Mouse (Mus musculus) kidney, adult 9 months (tissue): ENCODE measurements around the gene Ppm1b.

Experiments used
- DNase-seq: peaks from one replicate; pipeline ENCODE4 v3.0.0; 2022

Gene Ppm1b

DNA sequence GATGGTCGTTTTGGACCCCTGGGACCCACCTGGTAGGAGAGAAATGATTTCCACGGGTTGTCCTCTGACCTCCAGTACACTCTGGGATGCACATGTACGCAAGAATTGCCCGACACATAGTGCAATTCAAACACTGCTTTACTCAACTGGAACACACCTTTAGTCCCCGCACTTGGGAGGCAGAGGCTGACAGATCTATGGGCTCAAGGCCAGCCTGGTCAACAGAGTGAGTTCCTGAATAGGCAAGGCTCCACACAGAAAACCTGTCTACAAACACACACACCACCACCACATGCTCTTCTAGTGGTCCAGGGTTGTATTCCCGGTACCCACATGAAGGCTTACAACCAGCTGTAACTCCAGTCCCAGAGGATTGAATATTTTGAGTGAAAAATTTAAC, 68.6 kb downstream of the Ppm1b start:
- no peak for DNase-seq

- no peak for DNase-seq
Measured at GRCm38 (mm10) chr17:85026436-85026835, 69.9 kb downstream of the Ppm1b start.

GRCm38 (mm10) chr17:85027247-85027646, 70.7 kb downstream of the Ppm1b start:
- DNase-seq = peak; percentile 63

GRCm38 (mm10) chr17:85028093-85028739, 71.7 kb downstream of the Ppm1b start, which contains the start of gene Slc3a1:
Gene Slc3a1 (plus strand): TSS chr17:85028376.
- peak; percentile 84 for DNase-seq

GRCm38 (mm10) chr17:85028797-85029196, 72.3 kb downstream of the Ppm1b start:
- no peak for DNase-seq

DNA sequence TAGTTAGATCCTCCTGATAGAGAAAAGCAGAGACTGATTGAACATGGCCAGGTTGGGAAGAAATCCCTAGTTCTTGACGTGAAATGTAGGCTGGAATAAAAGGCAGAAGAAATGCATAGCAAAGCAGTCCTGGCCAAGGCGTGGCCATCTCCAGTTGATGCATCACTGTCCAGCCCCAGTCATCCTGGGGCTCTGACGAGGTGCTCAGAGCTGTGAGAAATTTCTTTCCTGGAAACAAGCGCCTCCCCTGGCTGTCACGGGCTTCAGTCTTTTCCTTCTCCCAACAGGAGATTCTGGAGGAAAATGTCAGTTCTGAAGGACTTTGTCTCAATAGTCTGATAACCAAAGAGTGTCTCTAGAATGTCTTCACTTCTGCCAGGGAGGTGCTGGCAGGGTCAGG, 74.1 kb downstream of the Ppm1b start:
- DNase-seq = no peak

DNA sequence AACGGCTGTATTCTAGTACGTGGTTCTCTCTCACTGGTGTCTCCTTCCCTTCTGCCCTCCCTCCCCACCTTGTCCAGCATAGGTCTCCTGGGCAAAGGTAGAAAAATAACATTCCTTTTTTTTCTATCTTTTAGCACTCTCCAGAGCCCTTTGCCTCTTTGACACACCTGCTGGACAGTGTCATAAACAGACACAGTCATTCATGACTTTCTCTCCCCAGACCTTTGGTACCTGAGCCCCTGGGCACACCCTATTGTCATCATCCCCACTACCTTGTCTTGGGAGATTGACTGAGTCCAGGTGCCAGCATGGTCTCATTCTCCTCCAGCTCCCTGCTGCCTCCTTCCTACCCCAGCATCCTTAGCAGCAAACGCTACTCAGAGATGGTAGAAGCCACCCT, 76.5 kb downstream of the Ppm1b start:
- DNase-seq = no peak

- DNase-seq = no peak
Measured at GRCm38 (mm10) chr17:85034068-85034467, 77.5 kb downstream of the Ppm1b start.

DNA sequence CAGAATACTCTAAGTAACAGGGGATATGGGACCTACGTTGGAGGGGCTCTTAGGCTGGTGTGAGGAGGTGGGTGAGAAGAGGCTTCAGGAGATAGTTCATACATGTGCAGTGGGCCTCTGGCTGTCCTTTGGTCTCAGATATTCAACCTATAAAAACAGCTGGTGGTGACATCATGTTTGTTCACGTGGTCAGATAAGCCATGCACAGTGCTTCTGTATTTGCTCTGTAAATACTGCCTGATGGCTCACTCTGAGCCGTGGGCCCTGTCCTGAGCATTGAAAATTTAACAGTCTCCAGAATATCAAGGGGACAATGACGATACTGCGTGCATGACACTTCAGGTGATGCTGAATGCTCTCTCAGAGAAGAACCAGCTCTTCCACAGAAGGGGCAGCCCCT, 81.3 kb downstream of the Ppm1b start:
- no peak for DNase-seq

DNA sequence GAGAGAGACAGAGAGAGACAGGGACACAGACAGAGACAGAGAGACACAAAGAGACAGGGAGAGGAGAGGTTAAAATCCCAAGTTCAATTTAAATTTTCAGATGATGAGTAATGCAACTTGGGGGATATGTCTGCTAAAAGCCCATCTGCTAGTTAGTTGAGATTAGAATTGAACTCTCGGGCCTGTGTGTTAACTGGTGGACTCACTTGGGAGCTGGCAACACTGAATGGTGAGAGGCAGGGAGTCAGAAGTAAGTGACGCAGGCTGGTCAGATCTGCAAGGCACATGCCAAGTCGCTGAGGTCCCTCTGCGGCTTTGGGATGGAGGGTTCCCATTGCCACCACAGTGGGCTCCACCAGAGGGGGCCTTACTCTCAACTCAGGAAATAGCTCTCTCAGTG, 81.8 kb downstream of the Ppm1b start:
- peak; percentile 60 for DNase-seq

DNA sequence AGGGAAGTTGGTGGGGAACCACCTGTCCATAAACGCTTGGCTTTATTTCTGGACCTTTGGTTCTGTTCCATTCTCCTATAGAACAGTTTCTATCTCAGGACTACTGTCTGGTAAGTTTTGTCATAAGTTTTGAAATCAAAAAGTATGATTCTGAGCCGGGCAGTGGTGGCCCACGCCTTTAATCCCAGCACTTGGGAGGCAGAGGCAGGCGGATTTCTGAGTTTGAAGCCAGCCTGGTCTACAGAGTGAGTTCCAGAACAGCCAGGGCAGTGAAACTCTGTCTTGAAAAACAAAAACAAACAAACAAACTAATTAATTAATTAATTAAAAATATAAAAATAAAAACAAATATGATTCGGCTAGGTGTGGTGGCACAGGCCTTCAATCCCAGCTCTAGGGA, 82.2 kb downstream of the Ppm1b start:
- DNase-seq = no peak

- DNase-seq = peak; percentile 90
Measured at GRCm38 (mm10) chr17:85040913-85041312, 84.4 kb downstream of the Ppm1b start.

- DNase-seq = peak; percentile 92
Measured at GRCm38 (mm10) chr17:85042419-85042818, 85.9 kb downstream of the Ppm1b start.

DNA sequence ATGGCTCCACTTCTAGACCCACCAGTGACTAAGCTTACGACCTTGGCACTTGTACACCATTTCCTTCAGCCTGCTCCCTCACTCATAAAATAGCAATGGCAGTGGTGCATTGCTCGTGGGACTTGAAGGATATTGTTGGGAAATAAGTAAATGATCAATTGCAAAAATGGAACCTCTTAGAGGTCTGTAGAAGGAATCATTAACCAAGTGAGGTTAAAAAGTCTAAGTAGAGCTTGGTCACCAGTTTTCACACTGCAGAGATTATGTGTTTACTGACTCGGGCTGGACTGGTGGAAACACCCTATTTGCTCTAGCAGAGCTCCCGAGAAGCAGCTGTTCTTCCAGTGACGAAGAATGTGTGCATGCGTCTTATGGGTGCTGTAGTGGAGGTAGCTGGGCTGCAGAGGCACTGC, 86.9 kb downstream of the Ppm1b start:
- DNase-seq = peak; percentile 90

DNA sequence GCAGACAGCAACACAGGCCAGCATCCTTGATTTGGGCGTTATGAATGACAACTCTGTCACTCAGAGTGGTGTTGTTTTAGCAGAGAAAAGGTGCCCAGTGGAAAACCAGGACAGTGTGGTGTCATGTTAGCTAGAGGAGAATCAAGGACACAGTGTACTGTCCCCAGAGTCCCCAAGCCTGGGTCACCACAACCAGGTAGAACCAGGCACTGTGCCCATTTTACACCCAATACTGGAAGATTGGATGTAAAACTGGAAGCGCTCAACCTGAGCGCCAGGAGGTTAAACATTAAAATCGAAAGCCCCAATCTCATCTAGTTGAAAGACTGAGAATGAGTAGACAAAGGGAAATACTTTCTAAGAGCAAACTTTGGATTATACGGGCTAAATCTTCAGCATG, 87.9 kb downstream of the Ppm1b start:
- peak; percentile 91 for DNase-seq

DNA sequence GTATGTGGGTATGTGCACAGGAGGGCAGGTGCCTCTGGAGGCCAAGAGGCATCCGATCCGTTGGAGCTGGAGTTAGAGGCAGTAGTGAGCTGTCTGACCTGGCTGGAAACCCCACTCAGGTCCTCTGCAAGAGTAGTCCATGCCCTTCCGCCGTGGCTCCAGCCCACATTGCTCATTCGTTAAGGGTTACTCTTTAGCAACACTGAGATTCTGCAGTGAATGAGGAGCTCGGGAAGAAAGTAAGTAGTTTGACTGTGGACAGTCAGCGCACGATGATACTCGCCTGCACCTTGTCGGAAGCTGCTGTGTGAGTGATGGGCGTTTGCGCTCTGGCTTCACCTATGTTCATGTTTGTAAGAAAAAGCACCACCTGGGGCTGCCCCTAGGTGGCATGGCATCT, 88.6 kb downstream of the Ppm1b start:
- DNase-seq = peak; percentile 52

DNA sequence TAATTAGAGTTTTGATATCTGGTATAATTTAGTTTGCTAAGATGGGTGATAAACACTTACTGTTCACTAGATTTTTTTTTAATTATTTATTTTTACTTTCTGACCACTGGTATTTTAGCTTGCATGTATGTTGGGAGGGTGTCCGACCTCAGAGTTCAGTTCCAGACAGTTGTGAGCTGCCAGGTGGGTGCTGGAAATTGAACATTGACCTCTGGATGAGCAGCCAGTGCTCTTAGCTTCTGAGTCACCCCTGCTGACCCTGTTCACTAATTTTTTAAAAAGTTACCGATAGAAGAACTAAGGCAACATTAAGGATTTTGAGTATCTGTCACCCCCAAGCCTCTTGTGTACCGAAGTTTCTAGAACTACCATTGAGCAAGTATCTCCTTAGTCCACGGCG, 91.8 kb downstream of the Ppm1b start:
- DNase-seq = peak; percentile 79

DNA sequence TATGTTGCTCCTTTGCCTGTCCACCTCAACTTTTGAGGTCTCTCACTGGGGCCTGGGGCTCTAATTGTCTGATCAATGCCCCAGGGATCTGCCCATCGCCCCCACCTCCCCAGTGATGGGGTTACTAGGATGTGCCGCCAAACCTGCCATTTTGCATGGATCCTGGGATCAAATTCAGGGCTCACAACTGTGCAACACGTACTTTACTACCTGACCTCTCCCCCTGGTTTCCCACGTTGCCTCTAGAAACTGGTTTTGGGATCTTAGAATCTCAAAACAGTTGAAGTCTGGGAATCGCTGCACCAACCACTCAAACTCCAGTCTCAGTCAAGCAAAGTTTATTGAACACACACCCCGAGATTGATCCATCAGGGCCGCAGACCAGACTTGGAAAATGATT, 101.7 kb downstream of the Ppm1b start:
- no peak for DNase-seq

- DNase-seq = no peak
Measured at GRCm38 (mm10) chr17:85059136-85059535, 102.6 kb downstream of the Ppm1b start.

DNA sequence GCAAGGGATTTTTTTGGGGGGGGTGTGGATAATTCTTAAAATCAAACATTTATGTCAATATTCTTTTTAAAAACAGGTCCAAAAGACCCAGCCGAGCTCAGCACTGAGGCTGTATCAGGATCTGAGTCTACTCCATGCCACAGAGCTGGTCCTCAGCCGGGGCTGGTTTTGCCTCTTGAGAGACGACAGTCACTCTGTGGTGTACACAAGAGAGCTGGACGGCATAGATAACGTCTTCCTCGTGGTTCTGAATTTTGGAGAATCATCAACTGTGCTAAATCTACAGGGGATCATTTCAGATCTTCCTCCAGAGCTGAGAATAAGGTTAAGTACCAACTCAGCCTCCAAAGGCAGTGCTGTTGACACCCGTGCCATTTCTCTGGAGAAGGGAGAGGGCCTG, 107.0 kb downstream of the Ppm1b start:
- DNase-seq = no peak

- no peak for DNase-seq
Measured at GRCm38 (mm10) chr17:85067331-85067730, 110.8 kb downstream of the Ppm1b start.

- no peak for DNase-seq
Measured at GRCm38 (mm10) chr17:85070658-85071057, 114.1 kb downstream of the Ppm1b start.

- DNase-seq = no peak
Measured at GRCm38 (mm10) chr17:85071088-85071775, 114.7 kb downstream of the Ppm1b start.

DNA sequence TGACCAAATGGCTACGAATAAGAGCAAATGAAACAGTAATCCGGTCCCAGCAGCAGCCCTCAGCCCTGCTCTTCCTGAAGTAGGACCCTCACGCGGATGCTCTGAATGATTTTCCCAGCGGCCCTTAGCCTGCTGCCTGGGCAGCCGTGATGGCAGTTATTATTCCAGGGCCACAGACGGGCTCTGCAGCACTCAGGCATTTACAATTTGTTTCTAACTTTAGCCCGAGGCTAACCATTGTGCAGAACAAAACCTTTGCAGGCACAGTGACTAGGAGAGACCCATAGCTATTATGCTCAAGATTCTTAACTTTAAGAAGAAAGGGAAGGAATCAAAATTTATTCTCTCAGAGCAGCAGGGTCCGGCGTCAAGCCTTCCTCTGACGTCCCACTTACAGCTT, 115.8 kb downstream of the Ppm1b start:
- no peak for DNase-seq

GRCm38 (mm10) chr17:85073214-85073613, 116.7 kb downstream of the Ppm1b start:
- no peak for DNase-seq
